Mouse (Mus musculus) heart, adult 2 months (tissue): Measurements from ENCODE around the gene Pcbp2. TPM values are rescaled to one million over a fixed set of nuclear protein-coding genes. Genes with fewer than 3 reads are reported as not detected.

Experiments used
- DNase-seq, 2 experiments: peaks; one replicate each; pipeline ENCODE4 v3.0.0; 2021
- H3K27ac ChIP-seq: fragments of 200-600 bp; 2 replicates; pipeline ENCODE4 v1.8.1; 2022
- H3K27me3 ChIP-seq: fragments of 200-500 bp; 2 replicates; pipeline ENCODE4 v1.6.1; 2012; ENCODE audit warnings: mild to moderate bottlenecking, low read length, inconsistent platforms, mixed read lengths; ENCODE audit not compliant: control insufficient read depth, insufficient read depth
- H3K36me3 ChIP-seq: fragments of 200-500 bp; 2 replicates; pipeline ENCODE4 v1.6.1; 2012; ENCODE audit warnings: low read length, inconsistent platforms; ENCODE audit not compliant: control insufficient read depth, insufficient read depth
- H3K4me1 ChIP-seq: fragments of 200-500 bp; 2 replicates; pipeline ENCODE4 v1.6.1; 2011; ENCODE audit warnings: low read length; ENCODE audit not compliant: control insufficient read depth, insufficient read depth
- H3K4me3 ChIP-seq: fragments of 200-600 bp; 2 replicates; pipeline ENCODE4 v1.8.1; 2022
- H3K79me2 ChIP-seq: fragments of 200-500 bp; replicated peaks from 2 replicates; pipeline ENCODE4 v1.6.1; 2012; ENCODE audit warnings: mild to moderate bottlenecking, inconsistent platforms, low read length, moderate library complexity, mixed read lengths; ENCODE audit not compliant: control insufficient read depth, insufficient read depth
- H3K9ac ChIP-seq: fragments of 200-500 bp; 2 replicates; pipeline ENCODE4 v1.6.1; 2012; ENCODE audit warnings: low read depth, mild to moderate bottlenecking, control low read depth, inconsistent platforms, low read length, mixed read lengths
- CTCF ChIP-seq: fragments of 200-600 bp; IDR thresholded peaks from 2 replicates; pipeline ENCODE4 v1.8.1; 2022; ENCODE audit warnings: antibody characterized with exemption, mild to moderate bottlenecking, moderate library complexity
- EP300 ChIP-seq: fragments of 200-500 bp; IDR thresholded peaks from 2 replicates; pipeline ENCODE4 v1.6.1; 2011; ENCODE audit warnings: low read depth, low read length, control low read depth; ENCODE audit not compliant: insufficient read depth
- POLR2A ChIP-seq: fragments of 200-500 bp; IDR thresholded peaks from 2 replicates; pipeline ENCODE4 v1.6.1; 2011; ENCODE audit warnings: mild to moderate bottlenecking, low read depth, low read length, control low read depth; ENCODE audit not compliant: insufficient read depth
- WGBS: fragments of 180-500 bp; shearing (Covaris S2); methylation state at CpG from one replicate; pipeline ENCODE4 v1.1.7; 2018; 5-methylcytosine and 5-hydroxymethylcytosine counted together
- intact Hi-C: fragments of 180-260 bp; cut with DNase I; formaldehyde crosslinking; loops from one replicate; pipeline ENCODE4 v1.15.1; 2025
- polyA plus RNA-seq: library from polyadenylated mRNA; depleted of rRNA; stranded (reverse); fragments of >200 nt; gene quantifications from 2 replicates; pipeline ENCODE4 v1.2.3, GENCODE M21; 2012
- total RNA-seq, 2 experiments: library from RNA; stranded (reverse); gene quantifications; 2 replicates each; pipeline ENCODE4 v1.2.3; 2021

The Pcbp2 gene
- total and polyA plus RNA-seq, 3 experiments, result 384 to 494 (median 442) TPM

GRCm38 (mm10) chr15:102432046-102432445, 38.3 kb upstream of the Pcbp2 start:
- Histone ChIP-seq H3K9ac (no peak overlapping the region), H3K4me1 (no peaks in the 10 kb centered on the region), H3K36me3 (peaks cover 20% of the 10 kb centered on the region), H3K27ac (no peak overlapping the region), H3K4me3 (no peak overlapping the region), H3K27me3 (no peaks in the 10 kb centered on the region), H3K79me2 (no peaks in the 10 kb centered on the region; the same call in 1 of the 2 replicates)
- 61% methylated on average over 1 of the region's 1 CpGs for WGBS
- no peak for DNase-seq
- TF ChIP-seq CTCF, result no peak
- no peak for TF ChIP-seq EP300
- no peak for TF ChIP-seq POLR2A
- intact Hi-C loops, result no loop called here

GRCm38 (mm10) chr15:102433173-102433572, 37.2 kb upstream of the Pcbp2 start:
- Histone ChIP-seq H3K79me2 (no peaks in the 10 kb centered on the region), H3K4me3 (no peak overlapping the region), H3K36me3 (peaks cover 18% of the 10 kb centered on the region), H3K27me3 (no peaks in the 10 kb centered on the region), H3K27ac (no peak overlapping the region), H3K4me1 (no peaks in the 10 kb centered on the region), H3K9ac (no peak overlapping the region)
- intact Hi-C loops, result no loop called here
- no peak for DNase-seq
- TF ChIP-seq CTCF (no peak), EP300 (no peak)
- WGBS, result 89% methylated on average over 4 of the region's 4 CpGs

GRCm38 (mm10) chr15:102442490-102442889, 27.8 kb upstream of the Pcbp2 start:
- intact Hi-C loops, result loop anchor here (1.0 to 10.0 kb wide), 3 partner anchors 61 to 158 kb away; no protein-coding TSS in a partner anchor
- TF ChIP-seq CTCF (peak; percentile 96), EP300 (no peak), POLR2A (no peak)
- Histone ChIP-seq H3K27me3 (no peaks in the 10 kb centered on the region), H3K9ac (no peak overlapping the region), H3K27ac (no peak overlapping the region), H3K36me3 (no peaks in the 10 kb centered on the region), H3K4me3 (no peak overlapping the region), H3K79me2 (no peaks in the 10 kb centered on the region), H3K4me1 (peaks cover 1% of the 10 kb centered on the region; the same call in 1 of the 2 replicates)
- 49% methylated on average over 2 of the region's 2 CpGs for WGBS
- peak; percentile 79 to 89 for DNase-seq

GRCm38 (mm10) chr15:102445146-102445545, 25.2 kb upstream of the Pcbp2 start, which contains the start of gene Amhr2:
Gene Amhr2 (plus strand): TSS chr15:102445367.
- Histone ChIP-seq H3K36me3 (no peaks in the 10 kb centered on the region), H3K4me1 (peaks cover 1% of the 10 kb centered on the region; the same call in 1 of the 2 replicates), H3K27me3 (no peaks in the 10 kb centered on the region), H3K79me2 (no peaks in the 10 kb centered on the region), H3K4me3 (no peak within 1 kb of the TSS), H3K9ac (no peak within 1 kb of the TSS), H3K27ac (no peak within 1 kb of the TSS)
- no peak for DNase-seq
- no peak for TF ChIP-seq CTCF
- no peak for TF ChIP-seq POLR2A
- TF ChIP-seq EP300, result no peak
- 66% methylated on average over 8 of the region's 8 CpGs for WGBS
- intact Hi-C loops, result loop anchor here (10.0 kb wide), 1 partner anchor 160 kb away; no protein-coding TSS in a partner anchor

- intact Hi-C loops, result loop anchor here (10.0 kb wide), 1 partner anchor 162 kb away; no protein-coding TSS in a partner anchor
- Histone ChIP-seq H3K4me1 (peaks cover 1% of the 10 kb centered on the region; the same call in 1 of the 2 replicates), H3K79me2 (no peaks in the 10 kb centered on the region), H3K4me3 (no peak overlapping the region), H3K27ac (no peak overlapping the region), H3K36me3 (no peaks in the 10 kb centered on the region), H3K9ac (no peak overlapping the region), H3K27me3 (no peaks in the 10 kb centered on the region)
- WGBS, result 63% methylated on average over 5 of the region's 6 CpGs
- DNase-seq, result no peak
- TF ChIP-seq POLR2A (no peak), EP300 (no peak), CTCF (no peak)
Observed at GRCm38 (mm10) chr15:102446448-102446847, 23.9 kb upstream of the Pcbp2 start.

GRCm38 (mm10) chr15:102449366-102449765, 21.0 kb upstream of the Pcbp2 start:
- intact Hi-C loops, result loop anchor here (10.0 kb wide), 1 partner anchor 165 kb away; no protein-coding TSS in a partner anchor
- Histone ChIP-seq H3K4me1 (no peaks in the 10 kb centered on the region; the same call in 1 of the 2 replicates), H3K4me3 (no peak overlapping the region), H3K27ac (no peak overlapping the region), H3K36me3 (no peaks in the 10 kb centered on the region), H3K27me3 (no peaks in the 10 kb centered on the region), H3K79me2 (no peaks in the 10 kb centered on the region), H3K9ac (no peak overlapping the region)
- no peak for DNase-seq
- 51% methylated on average over 8 of the region's 8 CpGs for WGBS
- TF ChIP-seq EP300, result no peak
- no peak for TF ChIP-seq CTCF
- no peak for TF ChIP-seq POLR2A
